Mouse (Mus musculus): ENCODE data around the gene Them5.

DNA sequence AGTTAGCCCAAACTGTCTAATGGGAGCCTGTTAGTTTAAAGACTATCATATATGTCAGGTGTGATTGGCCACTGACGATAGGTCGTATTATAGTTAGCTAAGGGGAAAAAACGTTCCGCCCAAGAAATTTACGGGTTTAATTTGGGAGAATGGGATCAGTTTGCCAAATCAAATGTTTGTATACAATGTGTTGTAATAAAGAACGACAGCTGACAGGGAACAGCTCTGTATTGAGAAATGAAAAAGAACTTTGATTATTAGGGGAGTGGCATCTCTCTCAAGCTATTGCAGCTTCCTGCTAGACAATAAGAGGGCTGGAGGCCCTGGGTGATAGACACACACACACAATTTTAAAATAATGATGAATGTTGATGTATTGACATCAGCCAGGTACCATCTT, 31.0 kb upstream of the Them5 start:
- no peak for TF ChIP-seq CTCF (IDR thresholded peaks at IDR 0.05; ENCODE audit: extremely low read depth, insufficient read depth, low read length)
- TF ChIP-seq POLR2A (IDR thresholded peaks at IDR 0.05; ENCODE audit: extremely low read depth, insufficient read depth, low read length) = no peak

Measured in cortical plate, adult 2 months (tissue).